Mouse (Mus musculus): ENCODE data around the gene Nenf.

Gene Nenf

DNA sequence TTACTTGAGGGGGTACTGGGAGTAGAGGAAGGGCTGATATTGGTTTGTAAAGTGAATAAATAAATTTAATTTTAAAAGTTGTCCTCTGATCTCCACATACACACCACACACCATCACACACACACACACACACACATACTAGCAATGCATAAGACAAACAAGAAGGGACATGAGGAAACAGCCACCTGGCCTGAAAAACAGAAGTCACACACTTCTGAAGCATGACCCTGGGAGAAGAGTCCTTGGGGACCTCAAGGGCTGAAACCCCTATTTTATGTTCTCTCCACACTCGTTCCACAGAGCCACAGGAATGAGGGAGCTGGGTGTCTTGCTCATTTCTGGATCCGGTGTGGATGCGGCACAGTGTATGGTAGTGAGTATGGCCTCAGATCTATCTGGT, 5.4 kb upstream of the Nenf start:
- DNase-seq (ENCODE audit: low read depth, low spot score) = no peak

DNA sequence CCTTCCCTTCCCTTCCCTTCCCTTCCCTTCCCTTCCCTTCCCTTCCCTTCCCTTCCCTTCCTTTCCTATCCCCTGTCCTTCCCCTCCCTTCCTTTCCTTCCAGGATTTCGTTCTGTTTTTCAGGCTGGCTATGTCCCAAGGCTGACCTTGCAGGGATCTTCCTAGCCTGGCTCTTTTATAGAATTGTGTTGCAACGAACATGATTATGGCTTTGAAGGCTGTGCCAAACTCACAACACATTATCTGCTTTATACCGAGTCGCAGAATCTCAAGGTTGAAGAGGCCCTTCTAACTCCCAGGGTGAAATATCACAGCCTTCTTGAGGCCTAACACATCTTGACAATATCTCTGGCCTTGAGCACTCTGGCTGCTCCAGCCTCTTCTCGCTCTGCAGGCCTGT, 692 bp upstream of the Nenf start:
- DNase-seq (ENCODE audit: low read depth, low spot score) = no peak

DNA sequence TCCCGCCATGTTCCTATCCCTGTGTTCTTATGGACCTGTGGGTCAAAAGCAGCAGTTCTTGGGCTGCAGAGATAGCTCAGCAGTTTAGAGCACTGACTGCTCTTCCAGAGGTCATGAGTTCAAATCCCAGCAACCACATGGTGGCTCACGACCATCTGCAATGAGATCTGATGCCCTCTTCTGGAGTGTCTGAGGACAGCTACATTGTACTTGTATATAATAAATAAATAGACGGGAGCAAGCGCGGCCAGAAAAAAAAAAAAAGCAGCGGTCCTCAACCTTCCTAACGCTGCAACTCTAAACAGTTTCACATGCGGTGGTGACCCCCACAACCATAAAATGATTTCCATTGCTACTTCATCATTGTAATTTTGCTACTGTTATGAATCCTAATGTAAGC, 1.2 kb downstream of the Nenf start:
- no peak for DNase-seq (ENCODE audit: low read depth, low spot score)

DNA sequence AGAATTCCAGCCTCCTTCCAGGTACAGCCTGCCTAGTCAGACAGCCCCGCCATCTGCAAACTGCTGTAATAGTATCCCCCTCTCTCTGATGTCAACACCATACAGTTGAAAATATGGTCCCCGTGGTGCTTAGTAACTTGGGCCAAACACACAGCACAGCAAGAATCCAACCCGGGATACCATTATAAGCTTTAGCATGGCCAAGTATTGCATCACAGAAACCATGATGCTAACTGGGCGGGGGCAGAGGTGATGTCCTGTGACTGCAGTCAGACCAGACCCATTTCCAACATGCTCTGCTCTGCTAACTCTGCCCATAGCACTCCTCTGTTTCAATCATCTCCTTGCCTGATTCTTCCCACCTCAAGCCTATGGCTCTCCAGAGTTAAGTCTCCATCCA, 4.1 kb downstream of the Nenf start:
- DNase-seq (ENCODE audit: low read depth, low spot score) = no peak

DNA sequence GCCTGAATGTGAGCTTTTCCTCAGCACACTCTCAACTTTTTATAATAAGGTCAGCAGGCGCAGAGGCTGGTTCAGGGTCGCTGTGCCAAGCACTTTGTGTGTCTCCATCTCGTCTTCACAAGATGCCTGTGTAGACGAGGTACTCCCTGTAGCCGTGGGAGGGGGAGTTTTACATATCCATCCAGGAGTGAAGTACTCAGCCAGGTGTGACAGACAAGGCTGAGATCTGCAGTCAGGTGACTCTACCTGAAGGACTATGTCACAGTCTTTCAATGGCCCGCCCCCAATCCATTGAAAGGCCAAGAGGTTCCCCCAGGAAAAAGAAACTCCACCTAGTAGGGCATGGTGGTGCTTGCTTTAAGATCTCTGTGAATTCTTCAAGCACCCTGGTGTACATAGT, 4.8 kb downstream of the Nenf start:
- DNase-seq (ENCODE audit: low read depth, low spot score) = no peak

DNA sequence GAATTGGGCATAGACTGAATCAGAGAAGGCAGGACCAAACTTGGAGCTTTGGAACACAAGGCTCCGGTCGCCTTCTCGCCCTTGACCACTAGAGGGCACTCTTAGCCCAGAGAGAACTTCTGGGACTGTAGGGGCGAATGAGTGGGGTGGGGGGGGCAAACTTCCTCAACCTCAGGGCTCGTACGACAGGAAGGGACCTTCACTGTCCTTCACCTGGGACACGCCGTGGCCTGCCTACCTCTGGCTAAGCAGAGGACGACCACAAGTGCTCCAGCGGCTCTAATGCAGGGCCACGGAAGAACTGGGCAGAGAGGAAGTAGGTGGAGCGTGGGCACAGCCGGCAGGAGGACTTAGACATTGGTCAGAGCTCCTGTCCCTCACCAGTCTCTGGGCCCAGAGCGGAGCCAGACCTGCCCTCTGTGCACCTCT, 5.5 kb downstream of the Nenf start:
- peak; percentile 89 for DNase-seq (ENCODE audit: low read depth, low spot score)

DNA sequence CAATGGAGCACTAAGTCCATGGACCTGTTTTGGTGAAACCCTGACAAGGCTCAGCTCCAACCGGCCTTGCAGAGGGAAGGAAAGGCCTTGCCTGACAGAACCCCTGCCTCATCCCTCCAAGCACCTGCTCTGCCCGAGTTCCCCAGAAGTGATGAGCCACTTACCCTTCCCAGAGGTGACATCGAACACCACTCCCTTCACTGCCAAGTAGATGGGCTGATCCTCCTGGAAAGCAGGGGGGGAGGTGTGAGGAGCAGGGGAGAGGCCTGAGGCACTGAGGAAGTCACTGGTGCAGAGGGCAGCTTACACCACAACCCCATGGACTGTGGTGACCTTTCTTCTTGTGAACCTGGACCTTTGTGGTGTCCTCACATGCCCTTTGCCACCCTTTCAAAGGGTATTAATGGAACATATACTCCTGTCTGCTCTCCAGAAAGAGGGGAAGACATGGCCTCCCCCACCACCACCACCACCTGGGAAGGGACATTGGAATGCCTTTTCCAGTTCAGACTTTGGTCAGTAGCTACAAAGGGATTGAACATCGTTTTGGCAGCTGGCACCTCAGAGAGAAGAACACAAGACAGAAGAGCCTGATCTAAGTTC, 6.6 kb downstream of the Nenf start:
- DNase-seq (ENCODE audit: low read depth, low spot score) = no peak

DNA sequence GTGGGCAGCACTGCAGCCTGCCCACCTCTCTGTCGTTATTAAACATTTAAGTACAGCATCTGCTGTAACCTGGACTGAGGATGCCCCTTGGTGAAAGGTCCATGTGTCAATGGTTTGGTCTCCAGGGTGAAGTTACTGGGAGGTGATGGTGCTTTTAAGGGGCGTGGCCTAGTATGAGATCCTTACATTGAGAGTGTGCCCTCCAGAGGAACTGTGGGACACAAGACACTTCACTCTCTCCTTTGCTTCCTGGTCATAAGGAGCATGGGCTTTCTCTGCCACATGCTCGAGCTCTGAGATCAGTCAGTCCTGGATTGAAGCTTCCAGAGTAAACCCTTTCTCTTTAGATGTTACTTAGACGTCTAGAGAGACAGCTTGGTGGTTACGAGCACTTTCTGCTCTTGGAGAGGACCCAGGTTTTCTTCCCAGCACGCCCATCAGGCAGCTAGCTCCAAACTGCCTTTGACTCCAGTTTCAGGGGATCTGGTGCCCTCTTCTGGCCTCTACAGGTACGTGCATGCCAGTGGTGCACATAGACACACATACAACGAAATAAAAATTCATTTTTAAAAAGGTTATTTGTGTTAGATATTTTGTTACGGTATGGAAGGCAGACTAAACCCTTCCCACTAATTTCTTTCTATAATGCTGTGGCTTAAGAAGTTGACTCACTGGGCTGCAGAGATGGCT, 10.1 kb downstream of the Nenf start:
- DNase-seq (ENCODE audit: low read depth, low spot score) = no peak

DNA sequence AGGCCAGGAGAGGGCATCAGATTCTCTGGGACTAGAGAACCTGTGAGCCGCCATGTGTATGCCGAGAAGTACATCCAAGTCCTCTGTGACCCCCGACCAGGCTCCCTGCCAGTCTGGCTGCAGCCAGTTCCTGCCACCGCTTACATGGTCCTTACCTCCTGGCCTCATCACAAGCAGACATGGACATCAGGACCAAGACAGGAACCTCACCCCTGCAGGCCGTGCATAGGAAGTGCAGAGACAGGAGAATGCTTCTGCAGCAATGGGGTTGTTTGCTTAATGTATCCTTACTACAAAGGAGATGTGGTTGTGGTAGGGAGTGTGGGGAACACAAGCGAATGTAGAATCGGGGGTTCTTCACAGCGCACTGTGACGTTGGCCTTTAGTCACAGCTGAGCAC, 11.7 kb downstream of the Nenf start:
- DNase-seq (ENCODE audit: low read depth, low spot score) = no peak

DNA sequence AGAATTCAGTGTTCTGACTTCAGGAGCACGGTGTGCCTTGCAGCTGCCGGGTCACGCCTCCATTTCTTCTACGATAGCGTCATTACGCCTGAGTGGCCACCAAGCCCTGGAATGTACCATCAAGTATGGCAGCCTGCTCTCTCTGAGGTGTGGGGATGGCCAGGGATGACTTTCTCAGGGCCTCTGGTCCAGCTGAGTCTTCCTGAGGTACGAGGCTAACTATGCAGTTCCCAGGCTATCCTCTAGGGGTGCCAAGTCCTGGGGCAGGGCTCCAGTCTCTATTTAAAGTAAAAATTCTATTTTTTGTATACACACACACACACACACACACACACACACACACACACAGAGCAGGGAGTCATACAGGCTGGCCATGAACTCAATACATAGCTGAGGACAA, 12.4 kb downstream of the Nenf start:
- DNase-seq (ENCODE audit: low read depth, low spot score) = peak; percentile 31

DNA sequence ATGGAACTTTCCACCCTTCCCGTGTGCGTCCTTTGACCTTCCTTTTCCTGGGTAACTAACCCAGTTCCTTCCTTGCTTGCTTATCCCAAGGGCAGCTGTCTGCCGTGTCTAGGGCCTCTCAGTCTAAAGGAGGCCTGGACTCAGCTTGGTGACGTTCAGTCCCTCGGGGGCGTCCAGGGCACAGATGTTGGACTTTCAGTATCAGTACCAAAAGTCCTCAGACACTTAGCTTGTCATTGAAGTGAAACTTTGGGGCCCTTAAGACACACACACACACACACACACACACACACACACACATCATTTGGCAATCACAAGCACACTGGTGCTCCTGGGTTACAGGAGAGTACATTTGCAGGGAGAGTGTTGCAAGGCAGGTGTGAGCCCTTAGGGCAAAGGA, 13.8 kb downstream of the Nenf start:
- DNase-seq (ENCODE audit: low read depth, low spot score) = no peak

DNA sequence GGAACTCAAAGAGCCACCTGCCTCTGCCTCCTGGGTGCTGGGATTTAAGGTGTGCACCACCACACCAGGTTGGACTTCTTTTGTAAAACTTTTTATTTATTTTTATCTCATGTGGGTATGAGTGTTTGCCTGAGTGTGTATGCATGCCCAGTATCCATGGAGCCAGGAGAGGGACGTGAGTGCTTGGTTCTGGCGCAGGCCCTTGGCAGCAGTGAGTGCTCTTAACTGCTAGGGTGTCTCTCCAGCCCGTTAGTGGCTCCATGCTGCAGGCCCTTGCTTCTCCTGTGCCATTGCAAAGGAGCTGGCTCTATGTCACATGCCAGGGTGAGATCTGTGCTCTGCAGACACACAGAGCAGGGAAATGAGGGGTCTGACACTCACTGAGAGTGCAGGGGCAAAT, 14.3 kb downstream of the Nenf start:
- DNase-seq (ENCODE audit: low read depth, low spot score) = no peak

DNA sequence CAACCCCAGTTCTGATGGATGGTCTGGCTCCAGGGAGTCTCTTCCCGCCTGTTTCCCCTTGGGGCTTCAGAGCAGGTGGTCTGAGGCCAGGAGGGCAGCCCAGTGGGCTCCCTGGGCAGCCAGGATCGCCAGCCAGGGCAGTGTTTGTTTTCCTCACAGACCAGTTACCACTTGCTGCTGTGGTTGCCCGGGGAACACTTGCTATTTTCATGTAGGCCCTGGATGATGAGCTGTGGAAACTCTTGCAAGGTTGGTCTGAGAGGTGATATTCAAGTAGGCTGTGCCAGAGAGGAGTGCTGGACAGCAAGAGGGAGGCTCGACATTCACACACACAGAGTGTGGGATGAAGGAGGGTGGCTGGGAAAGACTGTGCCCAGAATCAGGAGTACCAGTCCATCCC, 16.1 kb downstream of the Nenf start:
- no peak for DNase-seq (ENCODE audit: low read depth, low spot score)

DNA sequence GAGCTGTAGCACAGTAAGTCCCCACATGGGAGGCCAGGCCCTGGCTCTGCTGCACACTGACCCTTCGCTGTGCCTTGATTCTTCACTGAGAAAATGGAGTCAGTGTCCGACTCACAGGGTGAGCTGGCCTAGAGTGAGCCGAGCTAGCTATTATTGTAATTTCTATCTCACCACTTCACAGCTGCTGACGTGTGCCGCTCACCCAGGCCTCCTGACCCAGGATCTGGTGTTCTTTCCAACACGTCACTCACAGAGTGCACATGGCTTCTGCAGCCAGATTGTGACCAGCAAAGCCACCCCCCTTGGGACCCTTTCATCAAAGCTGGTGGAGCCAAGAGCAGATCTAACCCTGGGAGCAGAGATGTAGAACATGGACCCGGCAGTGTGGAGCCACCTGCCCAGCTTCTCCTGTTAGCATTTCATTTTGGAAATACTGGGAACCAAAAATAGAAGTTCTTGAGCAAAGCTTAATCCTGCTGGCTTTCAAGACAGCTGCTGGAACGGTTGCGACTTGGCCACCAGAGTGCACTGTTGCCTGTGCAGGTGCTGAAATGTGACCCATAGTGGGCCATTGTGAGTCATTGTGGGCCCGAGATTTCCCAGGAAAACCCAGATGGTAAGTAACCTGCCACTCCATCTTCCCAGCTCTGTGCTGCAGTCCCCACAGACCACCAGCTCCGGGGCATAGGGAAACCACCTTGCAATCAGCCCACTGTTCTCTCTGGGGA, 18.6 kb downstream of the Nenf start:
- DNase-seq (ENCODE audit: low read depth, low spot score) = no peak

DNA sequence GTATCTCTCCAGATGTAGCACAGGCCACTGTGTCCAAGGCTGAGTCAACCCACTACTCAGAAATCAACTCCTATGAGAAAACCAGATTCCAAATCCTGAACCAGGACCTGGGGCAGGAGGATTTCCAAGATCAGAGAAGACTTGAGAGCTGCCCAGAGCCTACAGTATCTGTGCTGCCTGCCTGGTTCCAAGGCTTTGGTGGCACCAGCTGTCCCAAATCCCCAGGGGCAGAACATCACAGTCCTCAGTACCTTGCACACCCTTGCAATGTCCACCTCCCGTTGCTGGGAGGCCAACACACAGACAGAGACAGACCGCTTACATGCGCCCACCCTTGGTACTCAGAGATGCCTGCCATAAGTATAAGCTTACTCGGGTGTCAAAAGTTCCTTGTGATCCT, 19.7 kb downstream of the Nenf start:
- DNase-seq (ENCODE audit: low read depth, low spot score) = no peak

DNA sequence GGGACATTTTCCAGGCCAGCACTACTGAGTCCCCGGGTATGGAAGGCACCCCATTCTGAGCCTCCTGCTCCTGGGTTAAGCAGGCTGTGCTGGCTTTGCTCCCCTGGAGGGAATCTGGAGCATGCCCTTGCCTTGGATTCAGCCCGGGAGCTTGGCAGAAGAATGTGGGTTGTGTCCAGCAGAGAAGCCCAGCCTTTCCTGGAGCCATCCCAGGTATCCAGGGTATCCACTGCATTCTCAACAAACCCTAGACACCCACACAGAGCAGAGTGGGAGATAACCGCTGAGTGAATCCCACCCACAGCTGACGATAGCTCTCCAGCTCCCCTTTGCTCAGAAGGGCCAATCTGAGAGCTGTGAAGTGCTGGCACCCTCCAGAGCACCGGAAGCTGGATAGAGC, 21.5 kb downstream of the Nenf start:
- no peak for DNase-seq (ENCODE audit: low read depth, low spot score)

DNA sequence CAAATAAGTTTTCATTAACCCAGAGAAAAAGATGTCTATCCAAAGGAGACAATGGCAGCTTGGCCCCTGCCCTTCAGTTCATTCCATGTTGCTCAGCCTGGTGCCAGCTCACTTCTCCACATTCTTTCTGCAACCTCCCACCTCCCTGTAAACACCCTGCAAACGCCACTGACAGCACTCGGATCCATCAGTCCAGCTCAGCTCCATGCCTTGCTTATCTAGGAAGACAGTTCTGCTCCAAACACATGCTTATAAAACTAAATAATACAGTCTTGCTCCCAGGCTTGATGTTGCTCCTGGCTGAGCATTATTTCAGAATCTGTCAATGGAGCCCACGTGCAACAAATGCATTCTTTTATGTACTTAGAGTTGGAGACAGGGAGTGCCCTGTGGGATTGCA, 22.2 kb downstream of the Nenf start:
- no peak for DNase-seq (ENCODE audit: low read depth, low spot score)

DNA sequence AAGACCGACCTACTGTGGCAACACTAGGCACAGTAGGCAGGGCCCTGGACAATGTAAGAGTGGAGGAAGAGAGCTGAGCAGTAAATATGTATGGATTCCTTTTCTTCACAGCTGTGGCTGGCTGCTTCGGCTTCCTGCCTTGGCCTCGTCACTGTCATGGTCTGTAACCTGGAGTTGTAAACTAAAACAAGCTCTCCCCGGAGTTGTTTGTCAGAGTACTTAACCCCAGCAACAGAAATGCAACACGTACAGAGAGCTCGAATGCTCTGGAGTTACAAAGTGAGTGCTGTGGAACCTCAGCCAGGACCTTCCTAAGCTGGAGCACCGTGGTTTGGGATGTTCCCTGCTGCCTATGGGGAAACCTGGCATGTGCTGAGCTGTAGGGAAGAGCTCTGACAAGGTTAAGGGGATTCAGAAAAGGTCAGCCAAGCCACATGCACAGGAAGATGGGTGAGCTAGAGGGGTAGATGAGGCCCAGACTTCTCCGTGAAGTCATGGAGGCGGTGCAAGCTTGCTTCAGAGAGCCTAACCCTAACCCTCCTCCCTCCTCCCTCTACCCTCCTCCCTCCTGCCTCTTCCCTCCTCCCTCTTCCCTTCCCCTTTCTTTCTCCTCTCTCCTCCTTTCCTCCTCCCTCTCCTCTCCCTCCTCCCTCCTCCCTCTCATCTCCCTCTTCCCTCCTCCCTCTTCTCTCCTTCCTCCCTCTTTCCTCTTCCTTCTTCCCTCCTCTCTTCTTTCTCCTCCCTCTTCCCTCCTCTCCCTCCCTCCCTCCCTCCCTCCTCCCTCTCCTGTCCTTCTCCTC, 23.8 kb downstream of the Nenf start:
- DNase-seq (ENCODE audit: low read depth, low spot score) = no peak

DNA sequence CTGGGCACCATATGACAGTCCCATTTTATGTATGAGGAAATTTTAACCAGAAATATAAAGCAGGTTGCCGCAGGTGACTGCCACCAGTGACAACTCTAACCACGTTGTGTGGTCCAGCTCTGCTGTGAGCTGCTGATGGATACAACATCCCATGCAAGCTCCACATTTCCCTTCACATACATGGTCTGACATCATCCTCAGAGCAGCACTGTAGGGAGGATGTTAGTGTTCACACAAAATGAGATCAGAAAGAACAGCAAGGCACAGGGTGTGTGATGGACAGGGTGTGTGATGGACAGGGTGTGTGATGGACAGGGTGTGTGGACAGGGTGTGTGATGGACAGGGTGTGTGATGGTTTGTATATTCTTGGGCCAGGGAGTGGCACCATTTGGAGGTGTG, 24.9 kb downstream of the Nenf start:
- no peak for DNase-seq (ENCODE audit: low read depth, low spot score)

DNA sequence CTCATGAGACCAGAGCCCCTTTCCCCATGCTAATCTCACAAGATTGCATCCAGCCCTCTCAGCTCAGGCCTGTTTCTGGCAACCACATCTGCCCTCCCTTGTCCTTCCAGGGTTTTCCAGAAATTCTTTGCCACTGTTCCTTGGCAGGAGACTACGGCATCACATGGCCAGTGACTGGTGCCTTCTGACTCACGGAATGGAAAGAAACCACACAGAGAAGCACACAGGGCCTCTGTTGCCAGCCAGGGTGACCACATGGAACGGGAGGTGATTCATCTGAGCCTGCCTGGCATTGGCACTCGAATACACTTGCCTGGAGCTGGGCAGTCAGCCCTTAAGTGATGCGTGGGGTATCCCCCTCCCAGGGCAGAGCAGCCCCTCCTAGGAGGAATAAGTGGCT, 25.6 kb downstream of the Nenf start:
- DNase-seq (ENCODE audit: low read depth, low spot score) = no peak

DNA sequence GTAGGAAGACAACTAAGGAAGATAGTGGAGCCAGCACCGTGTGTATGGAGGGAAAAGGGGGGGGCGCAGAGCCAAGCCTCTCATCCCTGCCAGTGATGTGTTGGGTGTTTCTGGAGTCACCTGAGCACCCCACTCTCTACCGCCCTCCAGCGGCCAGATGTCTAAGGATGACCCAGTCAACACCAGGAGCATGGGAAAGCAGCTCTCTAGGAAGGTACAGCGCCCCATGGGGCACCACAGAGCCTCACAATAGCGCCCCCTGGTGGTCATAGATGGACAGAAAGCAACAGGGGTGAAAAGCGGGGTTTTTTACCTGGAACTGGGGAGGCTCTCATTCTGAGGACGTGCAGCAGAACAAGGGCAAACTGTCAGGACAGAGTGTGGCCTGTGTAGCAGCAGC, 29.2 kb downstream of the Nenf start:
- peak; percentile 64 for DNase-seq (ENCODE audit: low read depth, low spot score)

DNA sequence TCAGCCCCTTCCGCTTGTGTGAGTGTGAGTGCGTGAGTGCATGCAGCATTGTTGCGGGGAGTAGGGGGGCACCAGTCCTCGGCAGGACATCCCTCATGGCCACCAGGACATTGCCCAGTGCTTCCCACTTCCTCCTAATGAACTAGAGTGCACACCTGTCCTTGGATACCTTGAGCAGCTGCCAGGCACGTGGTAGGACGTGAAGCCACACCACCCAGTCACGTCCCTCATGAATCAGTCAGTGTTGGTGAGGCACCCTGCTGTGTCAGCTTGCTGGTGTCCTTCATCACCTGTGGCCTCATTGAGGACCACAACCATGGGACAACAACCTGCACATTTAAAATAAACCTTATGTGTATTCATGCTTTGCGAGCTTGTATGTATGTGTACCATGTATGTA, 33.5 kb downstream of the Nenf start:
- DNase-seq (ENCODE audit: low read depth, low spot score) = no peak
